Mouse (Mus musculus) heart, postnatal 0 days (tissue): ENCODE measurements around the gene Tiam1.

ENCODE experiments used
- CTCF ChIP-seq: IDR thresholded peaks from 2 replicates; pipeline ENCODE4 v1.5.1; 2016; ENCODE audit warnings: antibody characterized with exemption, control low read depth, low read depth
- EP300 ChIP-seq: IDR thresholded peaks from 2 replicates; pipeline ENCODE4 v1.6.1; 2016; ENCODE audit warnings: antibody characterized with exemption, low read depth

GRCm38 (mm10) chr16:89779705-89780104 lies 363.9 kb downstream of the Tiam1 start:
- TF ChIP-seq EP300 (no peak), CTCF (no peak)
